Mouse (Mus musculus) CH12.LX (cell line): ENCODE measurements at regions not wholly inside any gene's neighbourhood (a gene's known extent, or its start where the extent isn't known, plus 50 kb on each side); places are given as distances from the start of the nearest gene placed in this dataset.

ENCODE experiments used
- CTCF ChIP-seq, 2 experiments: IDR thresholded peaks in 1 of 2; conservative IDR thresholded peaks in 1 of 2; 2 replicates each; pipeline ENCODE4 v1.5.1; 2011 to 2012; ENCODE audit warnings: low read depth in 2 of 2, low read length in 2 of 2, improper control_type of control experiment in 1 of 2, inconsistent platforms in 1 of 2, mild to moderate bottlenecking in 1 of 2, moderate library complexity in 1 of 2
- ELF1 ChIP-seq: IDR thresholded peaks from 2 replicates; pipeline ENCODE4 v1.6.1; 2014; ENCODE audit warnings: low read depth, mild to moderate bottlenecking, inconsistent platforms, low read length, improper control_type of control experiment
- EP300 ChIP-seq: IDR thresholded peaks from 2 replicates; pipeline ENCODE4 v1.6.1; 2011; ENCODE audit warnings: low read length, improper control_type of control experiment
- MAFK ChIP-seq: IDR thresholded peaks from 2 replicates; pipeline ENCODE4 v1.6.1; 2011; ENCODE audit warnings: low read length, improper control_type of control experiment; ENCODE audit not compliant: insufficient replicate concordance
- NELFE ChIP-seq: IDR thresholded peaks from 2 replicates; pipeline ENCODE4 v1.6.1; 2011; ENCODE audit warnings: low read depth, low read length, improper control_type of control experiment
- NRF1 ChIP-seq: IDR thresholded peaks from 2 replicates; pipeline ENCODE4 v1.6.1; 2014; ENCODE audit warnings: low read depth, mild to moderate bottlenecking, inconsistent platforms, low read length, improper control_type of control experiment, moderate library complexity
- SMC3 ChIP-seq: IDR thresholded peaks from 2 replicates; pipeline ENCODE4 v1.6.1; 2011; ENCODE audit warnings: low read depth, low read length, improper control_type of control experiment
- ZC3H11A ChIP-seq: IDR thresholded peaks from 2 replicates; pipeline ENCODE4 v1.6.1; 2012; ENCODE audit warnings: low read depth, mild to moderate bottlenecking, inconsistent platforms, low read length, improper control_type of control experiment

DNA sequence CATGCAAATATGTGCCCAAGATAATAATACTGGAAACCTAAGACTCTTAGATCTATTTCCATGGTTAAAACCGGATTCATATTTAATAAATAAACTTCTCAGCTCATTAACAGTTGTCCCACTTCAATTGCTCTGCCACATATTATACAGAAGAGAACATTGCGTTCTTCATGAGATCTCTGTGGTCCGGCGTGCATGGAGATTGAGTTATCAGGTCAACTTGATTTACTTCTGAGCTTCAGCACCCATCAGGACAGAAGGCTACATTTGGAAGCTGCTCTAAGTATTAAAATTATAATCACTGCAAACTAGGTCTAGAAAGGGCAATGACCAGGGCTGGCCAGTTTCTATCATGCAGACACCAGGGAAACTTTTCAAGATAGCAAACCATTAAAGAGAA is 295.9 kb upstream of the Cd180 start:
- no peak for TF ChIP-seq SMC3
- TF ChIP-seq CTCF (conservative IDR thresholded peaks at IDR 0.05 in 1 of 2, IDR thresholded peaks at IDR 0.05 in 1 of 2; ENCODE audit: low read depth in 2 of 2, low read length in 2 of 2): no peak
- no peak for TF ChIP-seq NRF1
- TF ChIP-seq EP300: no peak
- no peak for TF ChIP-seq ZC3H11A
- no peak for TF ChIP-seq MAFK
- no peak for TF ChIP-seq ELF1
- TF ChIP-seq NELFE: no peak
